Mouse (Mus musculus): ENCODE results near the gene Cux2.

DNA sequence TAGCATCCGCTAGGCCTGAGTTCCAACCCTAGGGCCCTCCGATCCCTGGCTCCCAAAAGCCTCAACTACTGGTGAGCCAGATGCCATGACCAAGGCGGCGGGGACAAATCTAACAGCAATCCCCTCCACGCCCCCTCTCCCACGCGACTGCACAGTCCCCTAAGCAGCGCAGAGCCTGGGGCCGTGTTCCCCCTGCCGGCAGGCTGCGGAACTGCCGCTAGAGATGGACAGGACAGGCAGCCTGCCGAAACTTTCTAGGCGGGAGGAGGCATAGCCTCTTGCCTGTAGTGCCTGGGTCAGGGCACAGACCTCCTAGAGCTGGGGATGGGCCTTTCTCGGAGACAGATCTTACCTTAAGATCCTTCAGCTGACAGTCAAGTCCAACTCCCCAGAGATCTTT is 41.2 kb upstream of the Cux2 start:
- TF ChIP-seq POLR2A (IDR thresholded peaks at IDR 0.05; ENCODE audit: borderline replicate concordance, extremely low read depth, low read depth, low read length): no peak
- TF ChIP-seq CTCF (IDR thresholded peaks at IDR 0.05; ENCODE audit: insufficient read depth, low read length): peak; percentile 48; the same call in 1 of the 2 replicates
